8 mouse cellular contexts compared by ENCODE assay signal in the genomic region with DNA sequence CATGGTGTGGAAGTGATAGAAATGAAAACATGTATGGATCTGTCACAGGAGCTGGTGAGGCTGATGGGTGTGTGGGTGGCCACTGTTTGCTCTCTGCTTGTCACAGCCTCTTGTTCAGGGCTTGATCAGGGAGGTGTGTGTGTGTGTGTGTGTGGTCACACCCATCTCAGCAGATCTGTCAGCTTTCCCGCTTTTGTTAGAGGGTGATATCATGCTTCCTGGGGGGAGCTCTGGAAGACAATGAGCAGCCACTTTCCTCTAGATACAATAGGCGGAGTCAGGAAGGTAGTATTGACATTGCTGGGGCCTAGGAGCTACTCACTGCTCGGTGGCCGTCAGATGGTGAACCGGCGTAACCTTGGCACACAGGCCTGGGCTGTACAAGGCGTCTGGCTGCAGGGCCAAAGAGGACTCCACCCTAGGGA. TPM values are rescaled to one million over a fixed set of nuclear protein-coding genes. Genes with fewer than 3 reads are reported as not detected.
A peak's percentile ranks its signal among the peaks of the same experiment; 100 is the strongest.
DNase-seq lines count a peak whose midpoint lies in the region; ATAC-seq and TF ChIP-seq lines count a peak whose summit lies in the region.
"Had no signal": no experiment of that assay in that cellular context is flagged by ENCODE, and none has a peak within 500 bp of the region (broad histone marks: within the 10 kb centered on the region; RNA-seq: fewer than 3 reads in every experiment).

No protein-coding gene starts in this region.

- peak overlapping the region; percentile 21 for H3K27ac ChIP-seq in kidney, adult 2 months (ENCODE audit: insufficient read depth, low read depth, low read length)
- peak overlapping the region; percentile 78 for H3K27ac ChIP-seq in lung, embryonic 16.5 days (ENCODE audit: low read length)
- H3K27ac ChIP-seq: macrophage had no signal

- H3K4me1 ChIP-seq in kidney, adult 2 months (ENCODE audit: control insufficient read depth, insufficient read depth, low read length), result no peaks in the 10 kb centered on the region
- peaks cover 14% of the 10 kb centered on the region for H3K4me1 ChIP-seq in lung, embryonic 16.5 days (replicated peaks; ENCODE audit: control insufficient read depth, insufficient read depth, low read length)

- ATAC-seq in lung, embryonic 16.5 days (ENCODE audit: low read depth), result peak; percentile 92
- ATAC-seq in megakaryocyte, adult 5-6 weeks (ENCODE audit: poor library complexity, severe bottlenecking), result no peak

- H3K36me3 ChIP-seq in kidney, adult 2 months (ENCODE audit: control insufficient read depth, insufficient read depth, low read length), result no peaks in the 10 kb centered on the region
- H3K36me3 ChIP-seq in lung, embryonic 16.5 days (ENCODE audit: control insufficient read depth, insufficient read depth, low read length), result no peaks in the 10 kb centered on the region

- TF ChIP-seq POLR2A in kidney, adult 2 months (IDR thresholded peaks at IDR 0.05; ENCODE audit: low read depth, low read length), result no peak

- intact Hi-C loops in gastrocnemius, postnatal 14 days (cut with DNase I; ENCODE audit: low total_unique reads), result no loop called here

- H3K27me3 ChIP-seq in kidney, adult 2 months (replicated peaks; ENCODE audit: control insufficient read depth, insufficient read depth, low read length), result no peaks in the 10 kb centered on the region
- H3K27me3 ChIP-seq in lung, embryonic 16.5 days (ENCODE audit: control insufficient read depth, insufficient read depth, low read depth, low read length), result no peaks in the 10 kb centered on the region

- no peak overlapping the region for H3K4me2 ChIP-seq in lung, embryonic 16.5 days (ENCODE audit: low read depth, low read length)

- no peak overlapping the region for H3K4me3 ChIP-seq in kidney, adult 2 months (ENCODE audit: insufficient read depth, low read depth, low read length)
- H3K4me3 ChIP-seq in lung, embryonic 16.5 days (ENCODE audit: low read length), result no peak overlapping the region

- TF ChIP-seq CTCF in kidney, adult 2 months (conservative IDR thresholded peaks at IDR 0.05; ENCODE audit: insufficient read depth, insufficient read length, low read depth, low read length), result no peak

- H3K9ac ChIP-seq in lung, embryonic 16.5 days (ENCODE audit: low read length), result no peak overlapping the region

- no peaks in the 10 kb centered on the region for H3K9me3 ChIP-seq in lung, embryonic 16.5 days (ENCODE audit: control insufficient read depth, low read length)

- 60% methylated on average over 7 of the region's 7 CpGs for WGBS in kidney, adult 2 months
- whole genome bisulfite sequencing in lung, embryonic 16.5 days, result 23% methylated on average over 7 of the region's 7 CpGs

- peak; percentile 36 for DNase-seq in adrenal gland, postnatal 25 days
- DNase-seq in gastrocnemius, postnatal 14 days, result peak; percentile 66
- DNase-seq in kidney, adult 2 months, result peak; percentile 90
- DNase-seq in urinary bladder, adult 2 months (ENCODE audit: low spot score), result no peak
- DNase-seq in urinary bladder, postnatal 4 days (ENCODE audit: low spot score in 2 of 2), result no peak

RNA-seq across cellular contexts. Expression of gene Tek, which starts 7.3 kb away (rescaled TPM):
- total RNA-seq in adrenal gland, postnatal 25 days (2021), result 47.1 TPM in 2 replicates
- total RNA-seq in gastrocnemius, postnatal 14 days (2021), result 10 to 100 TPM; 22.5 to 25.3 TPM
- 15.9 and 21.6 TPM in 2 replicates for polyA plus RNA-seq in kidney, adult 2 months (2012; rRNA removed)
- polyA plus RNA-seq in lung, embryonic 16.5 days (2015; fragmentation: Nextera tagmentation; extraction: Ambion mirVana), result 44.6 and 49.5 TPM in 2 replicates
- total RNA-seq in megakaryocyte, adult 5-6 weeks (2015), result not detected in 2 replicates
- not detected in 2 replicates for total RNA-seq in megakaryocyte, adult 5-6 weeks (2017)
- 10.2 and 13.6 TPM in 2 replicates for polyA plus RNA-seq in urinary bladder, adult 2 months (2012; rRNA removed)
- polyA plus RNA-seq: macrophage had no signal

Comparison
In these comparisons a context has a peak if more than half of its experiments do, and no peak if none do; other contexts are left out.
1. DNase-seq: peak in adrenal gland, postnatal 25 days (single experiment), gastrocnemius, postnatal 14 days (single experiment) and kidney, adult 2 months (single experiment); none in urinary bladder, adult 2 months (single experiment) and urinary bladder, postnatal 4 days (0 of 2).
2. RNA of gene Tek, which starts 7.3 kb away (total RNA-seq): 47.1 TPM in adrenal gland, postnatal 25 days and 22.5 to 25.3 TPM in gastrocnemius, postnatal 14 days; not detected in megakaryocyte, adult 5-6 weeks; every median in the first group is over 10 times any median in the second.